Mouse (Mus musculus): ENCODE data around the gene Gm20388. TPM values are rescaled to one million over a fixed set of nuclear protein-coding genes. Genes with fewer than 3 reads are reported as not detected.
A peak's percentile ranks its signal among the peaks of the same experiment; 100 is the strongest.

Gene Gm20388
- total RNA-seq, 2 experiments from 2014 or later = not detected

GRCm38 (mm10) chr8:122171823-122172222 lies 2261.2 kb downstream of the Gm20388 start:
- DNase-seq (ENCODE audit: low spot score in 2 of 2) = no peak

- no peak for DNase-seq (ENCODE audit: low spot score in 2 of 2)
Measured at GRCm38 (mm10) chr8:122174133-122174930, 2263.7 kb downstream of the Gm20388 start.

GRCm38 (mm10) chr8:122178392-122178890 lies 2267.8 kb downstream of the Gm20388 start:
- DNase-seq (ENCODE audit: low spot score in 2 of 2) = no peak

GRCm38 (mm10) chr8:122179354-122179753 lies 2268.7 kb downstream of the Gm20388 start:
- DNase-seq (ENCODE audit: low spot score in 2 of 2) = no peak

GRCm38 (mm10) chr8:122180116-122180515 lies 2269.5 kb downstream of the Gm20388 start:
- no peak for DNase-seq (ENCODE audit: low spot score in 2 of 2)

GRCm38 (mm10) chr8:122181414-122181813 lies 2270.8 kb downstream of the Gm20388 start:
- no peak for DNase-seq (ENCODE audit: low spot score in 2 of 2)

- no peak for DNase-seq (ENCODE audit: low spot score in 2 of 2)
Measured at GRCm38 (mm10) chr8:122181991-122182390, 2271.3 kb downstream of the Gm20388 start.

GRCm38 (mm10) chr8:122186363-122186974 lies 2275.8 kb downstream of the Gm20388 start:
- DNase-seq (ENCODE audit: low spot score in 2 of 2) = no peak

- no peak for DNase-seq (ENCODE audit: low spot score in 2 of 2)
Measured at GRCm38 (mm10) chr8:122187271-122187670, 2276.6 kb downstream of the Gm20388 start.

- DNase-seq (ENCODE audit: low spot score in 2 of 2) = peak in 1 of 2 experiments; percentile 67
Measured at GRCm38 (mm10) chr8:122190349-122191053, 2279.9 kb downstream of the Gm20388 start.

GRCm38 (mm10) chr8:122191054-122191376 lies 2280.4 kb downstream of the Gm20388 start:
- no peak for DNase-seq (ENCODE audit: low spot score in 2 of 2)

GRCm38 (mm10) chr8:122192771-122193170 lies 2282.1 kb downstream of the Gm20388 start:
- no peak for DNase-seq (ENCODE audit: low spot score in 2 of 2)

GRCm38 (mm10) chr8:122193521-122193920 lies 2282.9 kb downstream of the Gm20388 start:
- no peak for DNase-seq (ENCODE audit: low spot score in 2 of 2)

GRCm38 (mm10) chr8:122194396-122194795 lies 2283.8 kb downstream of the Gm20388 start:
- no peak for DNase-seq (ENCODE audit: low spot score in 2 of 2)

- DNase-seq (ENCODE audit: low spot score in 2 of 2) = no peak
Measured at GRCm38 (mm10) chr8:122197342-122197741, 2286.7 kb downstream of the Gm20388 start.

GRCm38 (mm10) chr8:122198378-122199025 lies 2287.9 kb downstream of the Gm20388 start:
- no peak for DNase-seq (ENCODE audit: low spot score in 2 of 2)

GRCm38 (mm10) chr8:122199191-122199590 lies 2288.6 kb downstream of the Gm20388 start:
- no peak for DNase-seq (ENCODE audit: low spot score in 2 of 2)

GRCm38 (mm10) chr8:122199841-122200240 lies 2289.2 kb downstream of the Gm20388 start:
- no peak for DNase-seq (ENCODE audit: low spot score in 2 of 2)

GRCm38 (mm10) chr8:122211591-122211990 lies 2300.9 kb downstream of the Gm20388 start:
- no peak for DNase-seq (ENCODE audit: low spot score in 2 of 2)

GRCm38 (mm10) chr8:122215630-122216029 lies 2305.0 kb downstream of the Gm20388 start:
- no peak for DNase-seq (ENCODE audit: low spot score in 2 of 2)

- DNase-seq (ENCODE audit: low spot score in 2 of 2) = no peak
Measured at GRCm38 (mm10) chr8:122216433-122216832, 2305.8 kb downstream of the Gm20388 start.
